20 mouse cellular contexts compared by ENCODE assay signal in genomic region chrX:128853441-128853840, GRCm38 (mm10).
A peak's percentile ranks its signal among the peaks of the same experiment; 100 is the strongest.
DNase-seq lines count a peak whose midpoint lies in the region; ATAC-seq lines count a peak whose summit lies in the region.
"Had no signal": no experiment of that assay in that cellular context is flagged by ENCODE, and none has a peak within 500 bp of the region (broad histone marks: within the 10 kb centered on the region; RNA-seq: fewer than 3 reads in every experiment).

No protein-coding gene starts in this region.

- no peaks in the 10 kb centered on the region for H3K27me3 ChIP-seq in forebrain, embryonic 14.5 days (replicated peaks; ENCODE audit: control insufficient read depth, insufficient read depth, low read length)
- H3K27me3 ChIP-seq in forebrain, embryonic 11.5 days (ENCODE audit: control insufficient read depth, insufficient read depth, low read length), result no peaks in the 10 kb centered on the region
- H3K27me3 ChIP-seq: embryonic facial prominence, embryonic 15.5 days had no signal

- H3K4me2 ChIP-seq in forebrain, embryonic 14.5 days (ENCODE audit: low read length), result no peak overlapping the region
- no peak overlapping the region for H3K4me2 ChIP-seq in forebrain, embryonic 11.5 days (ENCODE audit: low read depth, low read length, severe bottlenecking)
- H3K4me2 ChIP-seq: embryonic facial prominence, embryonic 15.5 days had no signal

- peak; percentile 61 for DNase-seq in forebrain, embryonic 14.5 days (ENCODE audit: low spot score)
- DNase-seq in forebrain, embryonic 11.5 days (ENCODE audit: low spot score), result no peak
- DNase-seq in retina, embryonic 14.5 days (ENCODE audit: low spot score), result peak; percentile 1
- DNase-seq in retina, postnatal 1 day, result no peak
- peak; percentile 45 for DNase-seq in layer of hippocampus, adult 9-11 months
- DNase-seq in urinary bladder, postnatal 36 days (ENCODE audit: low spot score in 2 of 2), result no peak
- no peak for DNase-seq in urinary bladder, postnatal 14 days (ENCODE audit: low spot score)
- DNase-seq: adrenal gland, postnatal 36 days; B cell, adult 2 months; cerebellum, adult 9-10 months; kidney, adult 18-20 months; kidney, postnatal 10 days; lung, adult 18-20 months; right cerebral cortex, adult 18-20 months; thymus, postnatal 25 days had no signal

- no peaks in the 10 kb centered on the region for H3K9me3 ChIP-seq in forebrain, embryonic 14.5 days (replicated peaks; ENCODE audit: control insufficient read depth, low read length)
- H3K9me3 ChIP-seq in forebrain, embryonic 11.5 days (ENCODE audit: control insufficient read depth, low read length), result no peaks in the 10 kb centered on the region
- H3K9me3 ChIP-seq: embryonic facial prominence, embryonic 15.5 days; heart, embryonic 10.5 days; hindbrain, embryonic 10.5 days; midbrain, embryonic 10.5 days had no signal

- H3K4me3 ChIP-seq in forebrain, embryonic 14.5 days (ENCODE audit: low read depth, low read length), result no peak overlapping the region
- no peak overlapping the region for H3K4me3 ChIP-seq in forebrain, embryonic 11.5 days (ENCODE audit: low read depth, low read length)
- H3K4me3 ChIP-seq: embryonic facial prominence, embryonic 15.5 days; heart, embryonic 10.5 days; hindbrain, embryonic 10.5 days; midbrain, embryonic 10.5 days had no signal

- no peaks in the 10 kb centered on the region for H3K36me3 ChIP-seq in forebrain, embryonic 14.5 days (ENCODE audit: control insufficient read depth, insufficient read depth, low read length)
- no peaks in the 10 kb centered on the region for H3K36me3 ChIP-seq in forebrain, embryonic 11.5 days (ENCODE audit: control insufficient read depth, insufficient read depth, low read length)
- H3K36me3 ChIP-seq: embryonic facial prominence, embryonic 15.5 days; heart, embryonic 10.5 days; hindbrain, embryonic 10.5 days; midbrain, embryonic 10.5 days had no signal

- no peak overlapping the region for H3K27ac ChIP-seq in forebrain, embryonic 14.5 days (ENCODE audit: low read depth, low read length)
- no peak overlapping the region for H3K27ac ChIP-seq in forebrain, embryonic 11.5 days (ENCODE audit: low read depth, low read length)
- H3K27ac ChIP-seq: embryonic facial prominence, embryonic 15.5 days; heart, embryonic 10.5 days; hindbrain, embryonic 10.5 days; midbrain, embryonic 10.5 days; stomach, postnatal 0 days had no signal

- no peaks in the 10 kb centered on the region for H3K4me1 ChIP-seq in forebrain, embryonic 14.5 days (ENCODE audit: control insufficient read depth, insufficient read depth, low read length)
- no peaks in the 10 kb centered on the region for H3K4me1 ChIP-seq in forebrain, embryonic 11.5 days (replicated peaks; ENCODE audit: control insufficient read depth, insufficient read depth, low read length)
- H3K4me1 ChIP-seq: embryonic facial prominence, embryonic 15.5 days; heart, embryonic 10.5 days; hindbrain, embryonic 10.5 days; midbrain, embryonic 10.5 days had no signal

- H3K9ac ChIP-seq in forebrain, embryonic 14.5 days (ENCODE audit: low read length), result no peak overlapping the region
- H3K9ac ChIP-seq in forebrain, embryonic 11.5 days (ENCODE audit: low read length), result no peak overlapping the region
- H3K9ac ChIP-seq: embryonic facial prominence, embryonic 15.5 days had no signal

- peak; percentile 82 for ATAC-seq in forebrain, embryonic 14.5 days
- ATAC-seq in forebrain, embryonic 11.5 days (replicated peaks; ENCODE audit: low FRiP score), result no peak

- 56% methylated on average over 2 of the region's 2 CpGs for WGBS in forebrain, embryonic 14.5 days
- 64% methylated on average over 2 of the region's 2 CpGs for WGBS in forebrain, embryonic 11.5 days

Comparison
In these comparisons a context has a peak if more than half of its experiments do, and no peak if none do; other contexts are left out.
1. DNase-seq: peak in forebrain, embryonic 14.5 days (single experiment), retina, embryonic 14.5 days (single experiment) and layer of hippocampus, adult 9-11 months (single experiment); none in forebrain, embryonic 11.5 days (single experiment), retina, postnatal 1 day (single experiment), urinary bladder, postnatal 36 days (0 of 2) and urinary bladder, postnatal 14 days (single experiment).